Mouse (Mus musculus) bone marrow macrophage, adult 2 months (primary cell): ENCODE results near the gene Rxfp4. TPM values are rescaled to one million over a fixed set of nuclear protein-coding genes. Genes with fewer than 3 reads are reported as not detected.

Source experiments
- H3K27ac ChIP-seq: 2 replicates; pipeline ENCODE4 v1.5.1; 2012; ENCODE audit warnings: low read depth, low read length; ENCODE audit not compliant: insufficient read depth
- H3K4me1 ChIP-seq: 2 replicates; pipeline ENCODE4 v1.6.1; 2012; ENCODE audit warnings: low read length; ENCODE audit not compliant: control insufficient read depth, insufficient read depth
- H3K4me3 ChIP-seq: 2 replicates; pipeline ENCODE4 v1.5.1; 2012; ENCODE audit warnings: mild to moderate bottlenecking, low read length, moderate library complexity; ENCODE audit not compliant: insufficient read depth
- CTCF ChIP-seq: IDR thresholded peaks from 2 replicates; pipeline ENCODE4 v1.5.1; 2012; ENCODE audit warnings: low read depth, mild to moderate bottlenecking, low read length, moderate library complexity
- POLR2A ChIP-seq: IDR thresholded peaks from 2 replicates; pipeline ENCODE4 v1.6.1; 2012; ENCODE audit warnings: mild to moderate bottlenecking, low read depth, low read length, borderline replicate concordance
- polyA plus RNA-seq: library from polyadenylated mRNA; stranded (reverse); fragments of >200 nt; gene quantifications from 2 replicates; pipeline ENCODE4 v1.2.4, GENCODE M21; 2012; ENCODE audit not compliant: missing spikeins, insufficient read depth, insufficient read length

The Rxfp4 gene
- polyA plus RNA-seq, 1 experiment = not detected

DNA sequence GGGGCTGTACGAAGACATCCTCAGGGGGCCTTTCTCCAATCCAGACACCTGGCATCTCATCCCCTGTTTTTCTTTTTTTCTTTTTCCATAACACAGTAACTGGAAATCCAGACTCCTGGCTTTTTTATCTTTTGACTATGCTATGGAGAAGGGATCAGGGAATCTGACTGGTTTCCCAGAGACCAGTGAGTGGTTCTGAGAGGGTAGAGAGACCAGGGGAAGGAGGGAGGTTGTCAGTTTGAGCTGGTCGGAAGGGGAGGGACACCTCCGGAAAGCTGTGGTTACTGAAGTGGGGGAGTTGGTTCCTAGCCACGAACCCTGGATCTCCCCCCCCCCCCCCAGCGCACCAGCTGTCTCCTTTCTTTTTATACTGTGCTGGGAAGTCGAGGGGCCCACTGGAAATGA, 30.0 kb downstream of the Rxfp4 start:
- peak overlapping the region; percentile 85 for H3K4me3 ChIP-seq
- peak overlapping the region; percentile 95 for H3K27ac ChIP-seq
- TF ChIP-seq CTCF = no peak
- no peak for TF ChIP-seq POLR2A
- peaks cover 57% of the 10 kb centered on the region for H3K4me1 ChIP-seq

DNA sequence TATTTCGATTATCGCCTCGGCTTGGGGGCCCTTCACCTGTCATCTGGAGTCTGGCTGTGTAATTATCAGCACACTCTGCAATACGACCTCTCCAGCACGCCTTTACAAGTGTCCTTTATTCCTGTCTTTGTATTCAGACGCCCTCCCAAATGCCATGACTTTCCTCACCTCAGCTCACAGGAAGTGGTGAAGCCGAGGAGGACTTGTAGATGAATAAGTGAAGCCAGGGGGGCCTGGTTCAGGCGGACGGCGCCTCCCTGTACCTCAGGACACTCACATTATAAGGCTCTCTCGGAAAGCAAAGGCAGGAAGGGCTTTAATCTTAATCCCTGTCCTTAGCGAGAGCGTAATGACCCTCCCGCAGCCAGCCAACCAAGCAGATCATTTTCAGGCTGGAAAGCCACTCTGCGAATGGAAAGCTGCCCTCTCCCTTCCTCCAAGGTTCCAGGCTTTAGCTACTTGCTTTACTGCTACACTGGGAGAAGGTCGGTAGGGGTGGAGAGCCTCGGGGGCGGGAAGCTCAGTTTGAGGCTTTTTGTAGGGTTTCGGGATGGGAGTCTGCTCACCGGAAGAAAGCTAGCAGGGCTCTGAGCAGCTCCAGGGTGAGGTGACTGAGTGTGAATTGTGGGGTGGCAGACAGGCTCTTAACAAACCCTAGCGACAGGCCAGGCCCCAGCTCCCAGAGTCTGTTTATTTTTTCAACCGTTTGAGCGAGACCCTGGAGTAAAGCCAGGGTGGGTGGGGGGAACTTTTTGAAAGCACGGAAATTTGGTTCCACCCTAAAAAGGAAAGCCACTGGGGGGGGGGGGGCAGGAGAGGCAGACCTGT, 30.6 kb downstream of the Rxfp4 start:
- TF ChIP-seq CTCF (no peak), POLR2A (no peak)
- peaks cover 58% of the 10 kb centered on the region for H3K4me1 ChIP-seq
- peak overlapping the region; percentile 95 for H3K27ac ChIP-seq

DNA sequence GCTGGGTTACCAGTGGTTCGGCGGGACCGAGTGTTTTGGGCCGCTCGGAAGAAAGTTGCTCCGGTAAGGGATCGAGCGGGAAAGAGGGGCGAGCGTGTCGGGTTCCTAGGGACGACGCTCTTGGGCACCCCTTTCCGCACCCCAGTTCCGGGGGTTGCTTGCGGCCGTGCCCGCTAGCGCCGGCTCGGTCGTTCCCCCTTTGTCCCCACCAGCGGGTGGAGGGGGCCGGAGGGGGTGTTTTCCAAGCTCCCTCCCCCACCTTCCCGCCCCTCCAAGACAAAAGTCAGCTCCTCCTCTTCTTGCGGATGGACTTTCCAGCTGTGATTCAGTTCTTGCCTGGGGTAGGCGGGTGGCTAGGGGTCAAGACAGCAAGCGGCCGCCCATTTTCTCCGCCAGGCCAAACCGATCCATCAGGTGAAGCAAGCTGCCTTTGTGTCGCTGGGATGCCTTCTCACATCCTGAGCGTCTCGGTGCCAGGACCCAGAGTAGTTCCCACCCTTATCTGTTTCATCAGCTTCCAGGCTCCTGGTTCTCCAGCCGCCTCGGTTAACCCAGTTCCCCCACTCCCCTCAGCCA, 31.3 kb downstream of the Rxfp4 start:
- Histone ChIP-seq H3K27ac (peak overlapping the region; percentile 95), H3K4me1 (peaks cover 58% of the 10 kb centered on the region), H3K4me3 (peak overlapping the region; percentile 85)
- TF ChIP-seq CTCF (no peak), POLR2A (no peak)

More for the DNA sequence above, 30.6 kb downstream of the Rxfp4 start:
- H3K4me3 ChIP-seq = peak overlapping the region; percentile 85

DNA sequence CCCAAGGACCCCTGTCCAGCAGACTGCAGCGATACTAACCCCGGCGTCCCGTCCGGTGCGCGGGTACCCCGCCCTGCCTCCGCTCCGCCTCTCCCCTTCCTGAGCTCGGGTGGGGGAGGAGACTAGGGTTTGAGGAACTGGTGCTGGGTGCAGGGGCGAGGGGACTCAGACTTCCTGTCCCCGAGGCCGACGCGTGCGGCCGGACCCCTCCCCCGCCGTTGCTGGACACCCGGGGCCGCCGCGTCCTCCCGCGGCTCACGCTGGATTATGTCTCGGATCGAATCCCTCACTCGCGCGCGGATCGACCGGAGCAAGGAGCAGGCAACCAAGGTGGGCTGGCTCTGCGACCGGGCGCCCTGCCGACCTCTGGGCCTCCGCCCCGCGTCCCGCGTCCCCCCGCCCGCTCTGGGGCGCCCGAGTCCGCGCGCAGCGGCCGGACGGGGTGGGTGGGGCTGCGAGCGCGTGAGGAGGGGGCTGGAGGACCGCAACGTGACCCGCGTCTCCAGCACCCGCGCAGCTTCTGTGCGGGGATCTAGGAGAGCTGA, 31.9 kb downstream of the Rxfp4 start:
- Histone ChIP-seq H3K4me1 (peaks cover 58% of the 10 kb centered on the region), H3K27ac (peak overlapping the region; percentile 95), H3K4me3 (peak overlapping the region; percentile 85)
- TF ChIP-seq POLR2A = no peak
- no peak for TF ChIP-seq CTCF

DNA sequence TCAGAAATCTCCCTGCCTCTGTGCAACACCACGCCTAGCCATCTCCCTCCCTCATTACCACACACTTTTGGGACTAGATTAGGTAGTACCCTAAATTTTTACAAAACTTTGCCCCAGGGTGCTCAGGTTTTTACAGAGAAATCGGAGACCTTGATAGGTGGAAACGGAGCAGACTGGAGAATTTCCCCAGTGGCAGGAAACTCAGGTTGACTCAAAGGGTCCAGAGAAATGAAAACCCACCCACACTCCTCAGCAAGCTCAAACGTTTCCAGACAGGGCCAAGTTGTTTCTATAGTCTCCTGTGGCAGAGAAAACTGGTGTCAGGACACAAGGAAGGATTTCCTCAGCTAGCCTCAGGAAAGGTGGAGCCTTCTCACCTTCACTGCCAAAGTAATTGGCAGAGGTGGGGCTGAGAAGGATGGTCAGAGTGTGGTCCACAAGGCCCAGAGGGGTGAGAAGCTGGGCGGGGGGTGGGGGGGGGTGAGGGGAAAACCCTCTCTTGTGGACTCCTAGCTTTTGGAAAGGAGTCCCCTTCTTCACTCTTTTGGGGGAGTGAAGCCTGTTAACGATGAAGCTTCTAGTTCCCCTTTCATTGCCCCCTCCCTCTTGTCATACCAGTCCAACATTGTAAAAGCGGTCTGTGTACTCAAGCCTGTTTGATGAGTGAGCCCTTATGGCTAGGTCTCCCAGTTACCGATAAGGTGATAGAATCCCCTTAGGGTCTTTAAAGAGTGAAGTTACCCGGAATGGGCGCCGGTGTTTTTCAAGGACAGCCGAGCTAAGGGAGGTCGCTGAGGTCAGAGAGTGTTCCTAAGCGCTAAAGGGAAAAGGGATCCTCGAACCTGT, 32.6 kb downstream of the Rxfp4 start:
- TF ChIP-seq CTCF (no peak), POLR2A (no peak)
- H3K4me1 ChIP-seq = peaks cover 51% of the 10 kb centered on the region
- peak overlapping the region; percentile 95 for H3K27ac ChIP-seq
- H3K4me3 ChIP-seq = peak overlapping the region; percentile 85

DNA sequence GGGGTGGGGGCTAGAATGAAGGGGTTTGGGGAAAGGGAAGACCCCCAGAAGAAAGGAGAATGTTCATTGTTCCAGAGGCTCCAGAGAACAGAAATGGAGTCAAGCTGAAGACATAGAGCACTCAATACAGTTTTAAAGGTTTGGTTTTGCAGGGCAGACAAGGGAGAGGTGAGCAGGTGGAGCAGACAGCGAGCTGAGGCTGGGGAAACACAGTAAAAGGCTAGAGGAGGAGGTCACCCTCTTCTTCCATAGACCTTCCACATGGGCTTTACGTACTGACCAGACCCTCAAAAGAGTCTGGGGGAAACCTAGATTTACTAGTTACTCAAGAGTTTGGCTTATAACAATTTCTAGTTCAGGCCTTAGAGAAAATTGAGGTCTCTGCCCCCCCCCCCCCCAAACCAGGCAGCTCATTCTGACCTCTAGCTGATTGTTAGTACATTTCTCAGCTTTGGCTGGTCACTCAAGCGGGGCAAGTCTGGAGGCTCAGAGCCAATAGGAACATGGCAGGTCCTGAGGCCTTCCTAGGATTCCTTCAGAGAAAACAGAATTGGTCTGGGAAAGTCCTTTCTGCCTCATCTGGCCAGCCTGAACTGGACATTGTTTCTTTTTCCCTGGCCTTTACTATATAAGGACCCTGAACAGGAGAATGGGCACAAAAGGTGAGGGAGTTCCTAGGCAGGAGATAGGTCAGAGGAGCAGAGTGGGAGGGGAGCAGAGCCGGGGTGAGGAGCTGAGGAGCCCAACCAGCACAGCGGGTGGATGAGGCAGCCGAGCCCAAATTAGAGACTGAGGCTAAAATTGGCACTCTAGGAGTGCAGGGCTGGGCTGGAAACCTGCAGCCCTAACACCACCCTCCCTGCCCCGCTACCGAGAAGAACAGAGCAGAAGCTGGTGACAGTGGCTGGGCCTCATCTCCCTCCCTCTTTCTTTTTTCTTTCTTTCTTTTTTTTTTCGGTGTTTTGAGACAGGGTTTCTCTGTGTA, 33.5 kb downstream of the Rxfp4 start:
- TF ChIP-seq CTCF = no peak
- TF ChIP-seq POLR2A = no peak

DNA sequence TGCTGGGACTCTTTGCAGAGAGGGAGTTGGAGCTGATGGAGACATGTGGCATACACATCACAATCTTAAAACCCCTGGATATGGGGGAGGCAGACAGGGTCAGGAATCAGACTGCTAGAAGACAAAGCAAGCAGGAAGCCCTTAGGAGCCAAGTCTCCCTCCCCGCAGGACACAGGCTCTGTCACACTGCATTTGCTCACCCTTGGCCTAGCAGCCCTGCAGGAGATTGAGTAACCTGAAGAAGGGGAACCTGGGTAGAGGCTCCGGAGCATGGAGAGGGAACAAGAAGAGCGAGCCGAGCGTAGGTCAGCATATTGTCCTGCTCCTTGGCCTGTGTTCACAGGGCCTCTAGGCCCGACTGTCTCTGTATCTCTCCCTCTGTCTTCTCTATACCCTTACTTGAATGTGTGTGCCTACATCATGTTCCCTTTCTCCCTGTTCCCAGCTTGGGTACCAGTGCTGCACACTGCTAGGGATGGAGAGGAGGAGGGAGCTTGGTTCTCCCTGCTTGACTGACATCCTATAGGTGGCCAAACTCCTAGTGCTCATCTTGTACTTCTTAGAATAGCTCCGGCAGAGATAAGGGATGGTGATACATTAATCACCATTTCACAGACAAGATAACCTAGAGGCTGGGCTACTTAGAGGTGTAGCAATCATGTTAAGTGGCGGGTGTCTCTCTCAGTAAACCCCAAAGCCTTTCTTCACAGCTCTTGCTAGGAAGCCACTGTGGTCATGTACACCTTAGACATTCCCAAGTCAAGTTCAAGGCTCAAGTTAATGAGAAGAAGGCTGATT, 34.7 kb downstream of the Rxfp4 start:
- peak overlapping the region; percentile 52 for H3K27ac ChIP-seq
- no peak for TF ChIP-seq POLR2A
- TF ChIP-seq CTCF = no peak
- H3K4me1 ChIP-seq = peaks cover 36% of the 10 kb centered on the region
- H3K4me3 ChIP-seq = no peak overlapping the region

More for the DNA sequence above, 33.5 kb downstream of the Rxfp4 start:
- Histone ChIP-seq H3K27ac (no peak overlapping the region), H3K4me1 (peaks cover 43% of the 10 kb centered on the region), H3K4me3 (no peak overlapping the region)

DNA sequence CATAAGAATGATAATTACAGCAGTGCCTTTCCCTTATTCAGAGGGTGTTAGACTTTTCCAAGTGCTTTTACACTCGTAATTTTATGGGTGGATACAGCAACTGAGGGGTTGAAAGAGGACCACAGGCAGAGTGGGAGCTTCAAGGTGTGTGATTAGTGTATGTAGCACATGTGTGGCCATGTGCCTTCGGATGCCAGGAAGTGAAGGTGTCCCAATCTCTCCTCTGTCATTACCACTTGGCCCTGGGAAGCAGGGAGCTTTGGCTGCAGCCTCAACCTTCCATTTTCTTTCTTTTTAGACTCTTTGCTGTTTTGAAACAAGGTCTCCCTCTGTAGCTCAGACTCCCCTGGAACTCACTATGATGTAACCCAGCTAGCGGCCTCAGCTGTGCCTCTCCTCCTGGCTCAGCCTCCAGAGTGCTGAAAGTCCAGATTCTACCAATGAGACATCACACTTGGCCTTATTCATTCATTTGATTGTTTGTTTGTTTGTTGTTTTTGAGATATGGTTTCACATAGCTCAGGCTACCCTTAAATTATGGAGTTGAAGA, 35.9 kb downstream of the Rxfp4 start:
- no peak for TF ChIP-seq POLR2A
- no peak for TF ChIP-seq CTCF
- Histone ChIP-seq H3K27ac (no peak overlapping the region), H3K4me3 (no peak overlapping the region), H3K4me1 (peaks cover 36% of the 10 kb centered on the region)
